Mouse (Mus musculus): Measurements from ENCODE around the gene Vmn1r200.

GRCm38 (mm10) chr13:22383401-22383800 lies 6.8 kb upstream of the Vmn1r200 start:
- TF ChIP-seq CTCF (IDR thresholded peaks at IDR 0.05; ENCODE audit: extremely low read depth, insufficient read depth, insufficient read length, insufficient replicate concordance) (no peak), POLR2A (IDR thresholded peaks at IDR 0.05; ENCODE audit: low read depth, low read length) (no peak)
